In genomic region chr6:136824987-136825386, GRCm38 (mm10) we compare ENCODE assay signal across 22 mouse cellular contexts. TPM values are rescaled to one million over a fixed set of nuclear protein-coding genes. Genes with fewer than 3 reads are reported as not detected.
"Had no signal": no experiment of that assay in that cellular context is flagged by ENCODE, and none has a peak within 500 bp of the region (broad histone marks: within the 10 kb centered on the region; RNA-seq: fewer than 3 reads in every experiment).

No protein-coding gene starts in this region.

- H3K9me3 ChIP-seq: liver, embryonic 15.5 days; lung, embryonic 15.5 days; midbrain, embryonic 10.5 days; midbrain, embryonic 13.5 days; midbrain, embryonic 15.5 days; neural tube, embryonic 13.5 days; neural tube, embryonic 15.5 days had no signal

- H3K27ac ChIP-seq: liver, embryonic 15.5 days; lung, embryonic 15.5 days; midbrain, embryonic 10.5 days; midbrain, embryonic 13.5 days; midbrain, embryonic 15.5 days; neural tube, embryonic 13.5 days; neural tube, embryonic 15.5 days had no signal

- H3K4me2 ChIP-seq: liver, embryonic 15.5 days; lung, embryonic 15.5 days; midbrain, embryonic 13.5 days; midbrain, embryonic 15.5 days; neural tube, embryonic 13.5 days; neural tube, embryonic 15.5 days had no signal

- H3K27me3 ChIP-seq: liver, embryonic 15.5 days; lung, embryonic 15.5 days; midbrain, embryonic 13.5 days; midbrain, embryonic 15.5 days; neural tube, embryonic 15.5 days had no signal

- H3K4me3 ChIP-seq: liver, embryonic 15.5 days; lung, embryonic 15.5 days; midbrain, embryonic 10.5 days; midbrain, embryonic 13.5 days; midbrain, embryonic 15.5 days; myocyte; neural tube, embryonic 13.5 days; neural tube, embryonic 15.5 days had no signal

- ATAC-seq: liver, postnatal 0 days; lung, postnatal 0 days; midbrain, embryonic 13.5 days; midbrain, embryonic 15.5 days had no signal

- H3K9ac ChIP-seq: liver, embryonic 15.5 days; liver, postnatal 0 days; lung, embryonic 15.5 days; midbrain, embryonic 13.5 days; midbrain, embryonic 15.5 days; neural tube, embryonic 13.5 days; neural tube, embryonic 15.5 days had no signal

- DNase-seq: liver, postnatal 0 days; lung, adult 2 months; lung, postnatal 14 days; lung, postnatal 36 days; retina, postnatal 1 day; right cerebral cortex, adult 18-20 months; right cerebral cortex, postnatal 25 days; right cerebral cortex, postnatal 4 days; spleen, adult 18-20 months; thymus, adult 18-20 months; thymus, postnatal 14 days; thymus, postnatal 36 days had no signal

RNA-seq across cellular contexts. Expression of gene Smco3, which starts 10.3 kb away (rescaled TPM):
- polyA plus RNA-seq: liver, embryonic 15.5 days; liver, postnatal 0 days; midbrain, embryonic 10.5 days; small intestine, adult 2 months had no signal
